Mouse (Mus musculus) lung, adult 2 months (tissue): Measurements from ENCODE around the gene Tmem259. TPM values are rescaled to one million over a fixed set of nuclear protein-coding genes. Genes with fewer than 3 reads are reported as not detected.

ENCODE experiments used
- DNase-seq: peaks from one replicate; pipeline ENCODE4 v3.0.0; 2022
- H3K4me1 ChIP-seq: fragments of 200-500 bp; 2 replicates; pipeline ENCODE4 v1.6.1; 2011; ENCODE audit warnings: low read length; ENCODE audit not compliant: control insufficient read depth, insufficient read depth
- H3K4me3 ChIP-seq: fragments of 200-500 bp; replicated peaks from 2 replicates; pipeline ENCODE3; 2011; ENCODE audit warnings: low read depth, mild to moderate bottlenecking, control low read depth, low read length; ENCODE audit errors: extremely low read depth
- CTCF ChIP-seq: fragments of 200-500 bp; IDR thresholded peaks from 2 replicates; pipeline ENCODE4 v1.5.1; 2011; ENCODE audit warnings: mild to moderate bottlenecking, low read length, control low read depth; ENCODE audit not compliant: insufficient read depth
- POLR2A ChIP-seq: fragments of 200-500 bp; IDR thresholded peaks from 2 replicates; pipeline ENCODE4 v1.6.1; 2011; ENCODE audit warnings: low read depth, mild to moderate bottlenecking, control low read depth, low read length, borderline replicate concordance; ENCODE audit errors: extremely low read depth
- WGBS: fragments of 180-500 bp; shearing (Covaris S2); methylation state at CpG from one replicate; pipeline ENCODE4 v1.1.7; 2018; 5-methylcytosine and 5-hydroxymethylcytosine counted together
- polyA plus RNA-seq: library from polyadenylated mRNA; depleted of rRNA; stranded (reverse); fragments of >200 nt; gene quantifications from 2 replicates; pipeline ENCODE4 v1.2.3, GENCODE M21; 2012

Tmem259 gene
- polyA plus RNA-seq, 1 experiment: 294 TPM

- Histone ChIP-seq H3K4me3 (no peak overlapping the region), H3K4me1 (peaks cover 8% of the 10 kb centered on the region)
- DNase-seq: no peak
- WGBS: 50% methylated on average over 9 of the region's 9 CpGs
- TF ChIP-seq CTCF (no peak), POLR2A (0 out of 2 replicates have a peak, but pooled peaks have one; percentile 23)
Observed at GRCm38 (mm10) chr10:80003374-80004232, 19.5 kb upstream of the Tmem259 start.

GRCm38 (mm10) chr10:80002829-80003228, 18.7 kb upstream of the Tmem259 start:
- TF ChIP-seq POLR2A (no peak), CTCF (no peak)
- Histone ChIP-seq H3K4me1 (peaks cover 10% of the 10 kb centered on the region), H3K4me3 (no peak overlapping the region)
- WGBS: 68% methylated on average over 21 of the region's 21 CpGs
- no peak for DNase-seq

- Histone ChIP-seq H3K4me3 (no peak overlapping the region), H3K4me1 (peaks cover 12% of the 10 kb centered on the region)
- DNase-seq: no peak
- WGBS: 89% methylated on average over 9 of the region's 9 CpGs
- no peak for TF ChIP-seq CTCF
- no peak for TF ChIP-seq POLR2A
Observed at GRCm38 (mm10) chr10:80001945-80002344, 17.8 kb upstream of the Tmem259 start.

- Histone ChIP-seq H3K4me3 (no peak overlapping the region), H3K4me1 (peaks cover 7% of the 10 kb centered on the region)
- TF ChIP-seq POLR2A: no peak
- no peak for TF ChIP-seq CTCF
- DNase-seq: no peak
- 14% methylated on average over 15 of the region's 15 CpGs for WGBS
Observed at GRCm38 (mm10) chr10:79997819-79998218, 13.7 kb upstream of the Tmem259 start.

- 1% methylated on average over 35 of the region's 35 CpGs for WGBS
- H3K4me1 ChIP-seq: peaks cover 7% of the 10 kb centered on the region; the same call in 1 of the 2 replicates
- TF ChIP-seq POLR2A (no peak), CTCF (no peak)
- peak; percentile 63 for DNase-seq
- peak overlapping the region; percentile 95 for H3K4me3 ChIP-seq
Observed at GRCm38 (mm10) chr10:79997034-79997760, 13.1 kb upstream of the Tmem259 start.

GRCm38 (mm10) chr10:79996272-79997033, 12.3 kb upstream of the Tmem259 start, which contains the start of gene Abca7:
Gene Abca7, plus strand, starts transcription at chr10:79996494.
- WGBS: under 1% methylated on average over 34 of the region's 34 CpGs
- no peak; the same call in 1 of the 2 replicates for TF ChIP-seq POLR2A
- TF ChIP-seq CTCF: no peak
- peak; percentile 99 for DNase-seq

GRCm38 (mm10) chr10:79995636-79996035, 11.5 kb upstream of the Tmem259 start:
- Histone ChIP-seq H3K4me1 (peaks cover 7% of the 10 kb centered on the region; the same call in 1 of the 2 replicates), H3K4me3 (no peak overlapping the region)
- no peak for TF ChIP-seq POLR2A
- no peak for TF ChIP-seq CTCF
- no peak for DNase-seq
- WGBS: 44% methylated on average over 1 of the region's 1 CpGs

More at GRCm38 (mm10) chr10:79996272-79997033, 12.3 kb upstream of the Tmem259 start, which contains the start of gene Abca7:
- Histone ChIP-seq H3K4me3 (peak within 1 kb of the TSS; percentile 95), H3K4me1 (peaks cover 7% of the 10 kb centered on the region; the same call in 1 of the 2 replicates)

GRCm38 (mm10) chr10:79994397-79995115, 10.4 kb upstream of the Tmem259 start:
- DNase-seq: peak; percentile 57
- TF ChIP-seq CTCF (no peak), POLR2A (no peak)
- WGBS: 58% methylated on average over 16 of the region's 16 CpGs
- H3K4me1 ChIP-seq: peaks cover 7% of the 10 kb centered on the region; the same call in 1 of the 2 replicates
- no peak overlapping the region for H3K4me3 ChIP-seq
